Mouse (Mus musculus) heart, embryonic 11.5 days (tissue): Measurements from ENCODE around the gene Gm20388. TPM values are rescaled to one million over a fixed set of nuclear protein-coding genes. Genes with fewer than 3 reads are reported as not detected.

Experiments used
- ATAC-seq: fragments of 200-750 bp; cut with Nextera tagmentation; replicated peaks from 2 replicates; pipeline ENCODE4 v1.8.0; 2017; ENCODE audit warnings: moderate library complexity; ENCODE audit not compliant: insufficient number of reproducible peaks, low FRiP score, low TSS enrichment
- H3K27ac ChIP-seq: fragments of 300-500 bp; sonication (generic); 2 replicates; pipeline ENCODE4 v1.5.1; 2014; ENCODE audit warnings: mild to moderate bottlenecking, low read depth, low read length
- H3K27me3 ChIP-seq: fragments of 300-500 bp; sonication (generic); 2 replicates; pipeline ENCODE4 v1.6.1; 2014; ENCODE audit warnings: mild to moderate bottlenecking, low read length, mixed read lengths; ENCODE audit not compliant: control insufficient read depth, insufficient read depth
- H3K36me3 ChIP-seq: fragments of 300-500 bp; sonication (generic); 2 replicates; pipeline ENCODE4 v1.6.1; 2014; ENCODE audit warnings: mild to moderate bottlenecking, low read length, moderate library complexity, mixed read lengths; ENCODE audit not compliant: control insufficient read depth, insufficient read depth
- H3K4me1 ChIP-seq: fragments of 300-500 bp; sonication (generic); 2 replicates; pipeline ENCODE4 v1.6.1; 2014; ENCODE audit warnings: low read length; ENCODE audit not compliant: control insufficient read depth, insufficient read depth
- H3K4me2 ChIP-seq: fragments of 300-500 bp; sonication (generic); 2 replicates; pipeline ENCODE4 v1.6.1; 2014; ENCODE audit warnings: mild to moderate bottlenecking, moderate library complexity
- H3K4me3 ChIP-seq: fragments of 300-500 bp; sonication (generic); 2 replicates; pipeline ENCODE4 v1.5.1; 2014; ENCODE audit warnings: low read depth, low read length
- H3K9ac ChIP-seq: fragments of 300-500 bp; sonication (generic); 2 replicates; pipeline ENCODE4 v1.6.1; 2014; ENCODE audit warnings: mild to moderate bottlenecking, low read depth, low read length, moderate library complexity
- H3K9me3 ChIP-seq: fragments of 300-500 bp; sonication (generic); replicated peaks from 2 replicates; pipeline ENCODE4 v1.6.1; 2016; ENCODE audit warnings: low read length; ENCODE audit not compliant: control insufficient read depth
- WGBS: fragments of 180-500 bp; shearing (Covaris S2); extraction: QIAGEN DNeasy Blood & Tissue Kit; methylation state at CpG from one replicate; pipeline ENCODE4 v1.1.7; 2014; ENCODE audit not compliant: insufficient replicate concordance; 5-methylcytosine and 5-hydroxymethylcytosine counted together
- polyA plus RNA-seq: library from polyadenylated mRNA; unstranded; fragments of >200 nt; fragmentation: Nextera tagmentation; extraction: Ambion mirVana; gene quantifications from 2 replicates; pipeline ENCODE4 v1.2.1, GENCODE M21; 2014

Gene Gm20388
- polyA plus RNA-seq, 1 experiment from 2014 or later: 6.4 TPM

- peaks cover 83% of the 10 kb centered on the region for H3K4me1 ChIP-seq
- ATAC-seq: no peak
- peak overlapping the region; percentile 63; the same call in 1 of the 2 replicates for H3K9ac ChIP-seq
- H3K4me2 ChIP-seq: peak overlapping the region; percentile 33; the same call in 1 of the 2 replicates
- H3K27me3 ChIP-seq: no peaks in the 10 kb centered on the region
- H3K36me3 ChIP-seq: no peaks in the 10 kb centered on the region
- 46% methylated on average over 4 of the region's 4 CpGs for WGBS
- peak overlapping the region; percentile 92 for H3K27ac ChIP-seq
- H3K9me3 ChIP-seq: no peaks in the 10 kb centered on the region
- no peak overlapping the region for H3K4me3 ChIP-seq
Observed at GRCm38 (mm10) chr8:120370461-120370860, 459.8 kb downstream of the Gm20388 start.

GRCm38 (mm10) chr8:120371146-120371545 lies 460.5 kb downstream of the Gm20388 start:
- peaks cover 78% of the 10 kb centered on the region for H3K4me1 ChIP-seq

GRCm38 (mm10) chr8:120371725-120372457 lies 461.2 kb downstream of the Gm20388 start:
- no peaks in the 10 kb centered on the region for H3K27me3 ChIP-seq
- peak overlapping the region; percentile 56 for H3K9ac ChIP-seq
- no peaks in the 10 kb centered on the region for H3K9me3 ChIP-seq
- H3K4me3 ChIP-seq: no peak overlapping the region
- peak; percentile 86 for ATAC-seq
- H3K4me1 ChIP-seq: peaks cover 86% of the 10 kb centered on the region
- no peaks in the 10 kb centered on the region for H3K36me3 ChIP-seq
- peak overlapping the region; percentile 45 for H3K4me2 ChIP-seq
- H3K27ac ChIP-seq: peak overlapping the region; percentile 92
- WGBS: 20% methylated on average over 8 of the region's 8 CpGs

More at GRCm38 (mm10) chr8:120371146-120371545, 460.5 kb downstream of the Gm20388 start:
- Histone ChIP-seq H3K9me3 (no peaks in the 10 kb centered on the region), H3K4me3 (no peak overlapping the region), H3K27me3 (no peaks in the 10 kb centered on the region), H3K4me2 (no peak overlapping the region; the same call in 1 of the 2 replicates), H3K27ac (peak overlapping the region; percentile 92), H3K9ac (peak overlapping the region; percentile 58), H3K36me3 (no peaks in the 10 kb centered on the region)
- ATAC-seq: no peak
- 40% methylated on average over 5 of the region's 5 CpGs for WGBS

GRCm38 (mm10) chr8:120372684-120373083 lies 462.0 kb downstream of the Gm20388 start:
- Histone ChIP-seq H3K9ac (peak overlapping the region; percentile 56), H3K4me1 (peaks cover 91% of the 10 kb centered on the region), H3K9me3 (no peaks in the 10 kb centered on the region), H3K27me3 (no peaks in the 10 kb centered on the region), H3K36me3 (no peaks in the 10 kb centered on the region), H3K27ac (peak overlapping the region; percentile 92), H3K4me3 (no peak overlapping the region), H3K4me2 (no peak overlapping the region)
- WGBS: 70% methylated on average over 6 of the region's 6 CpGs
- ATAC-seq: no peak

- no peaks in the 10 kb centered on the region for H3K36me3 ChIP-seq
- H3K27ac ChIP-seq: peak overlapping the region; percentile 92; the same call in 1 of the 2 replicates
- peaks cover 94% of the 10 kb centered on the region for H3K4me1 ChIP-seq
- 56% methylated on average over 3 of the region's 3 CpGs for WGBS
- peak overlapping the region; percentile 44; the same call in 1 of the 2 replicates for H3K9ac ChIP-seq
- H3K4me2 ChIP-seq: 0 out of 2 replicates have a peak overlapping the region, but pooled peaks have one; percentile 5
- ATAC-seq: no peak
- no peaks in the 10 kb centered on the region for H3K27me3 ChIP-seq
- H3K4me3 ChIP-seq: no peak overlapping the region
- H3K9me3 ChIP-seq: no peaks in the 10 kb centered on the region
Observed at GRCm38 (mm10) chr8:120373621-120374020, 463.0 kb downstream of the Gm20388 start.

- Histone ChIP-seq H3K27ac (peak overlapping the region; percentile 54; the same call in 1 of the 2 replicates), H3K9me3 (no peaks in the 10 kb centered on the region), H3K4me3 (no peak overlapping the region), H3K4me2 (no peak overlapping the region), H3K36me3 (no peaks in the 10 kb centered on the region), H3K4me1 (peaks cover 94% of the 10 kb centered on the region), H3K9ac (peak overlapping the region; percentile 44; the same call in 1 of the 2 replicates), H3K27me3 (no peaks in the 10 kb centered on the region)
- 60% methylated on average over 1 of the region's 1 CpGs for WGBS
- ATAC-seq: no peak
Observed at GRCm38 (mm10) chr8:120374070-120374469, 463.4 kb downstream of the Gm20388 start.

GRCm38 (mm10) chr8:120374514-120374913 lies 463.9 kb downstream of the Gm20388 start:
- Histone ChIP-seq H3K27ac (peak overlapping the region; percentile 54; the same call in 1 of the 2 replicates), H3K4me1 (peaks cover 91% of the 10 kb centered on the region), H3K4me2 (no peak overlapping the region), H3K27me3 (no peaks in the 10 kb centered on the region), H3K9ac (0 out of 2 replicates have a peak overlapping the region, but pooled peaks have one; percentile 16), H3K4me3 (no peak overlapping the region), H3K36me3 (no peaks in the 10 kb centered on the region), H3K9me3 (no peaks in the 10 kb centered on the region)
- no peak for ATAC-seq
- 28% methylated on average over 9 of the region's 9 CpGs for WGBS

GRCm38 (mm10) chr8:120375170-120375569 lies 464.5 kb downstream of the Gm20388 start:
- H3K27me3 ChIP-seq: no peaks in the 10 kb centered on the region
- ATAC-seq: no peak
- H3K9me3 ChIP-seq: no peaks in the 10 kb centered on the region
- H3K4me2 ChIP-seq: no peak overlapping the region
- no peak overlapping the region for H3K4me3 ChIP-seq
- H3K27ac ChIP-seq: peak overlapping the region; percentile 54; the same call in 1 of the 2 replicates
- 45% methylated on average over 5 of the region's 5 CpGs for WGBS
- no peaks in the 10 kb centered on the region for H3K36me3 ChIP-seq
- H3K9ac ChIP-seq: no peak overlapping the region; the same call in 1 of the 2 replicates
- peaks cover 85% of the 10 kb centered on the region for H3K4me1 ChIP-seq
